Mouse (Mus musculus) heart, embryonic 16.5 days (tissue): ENCODE measurements around the gene Ip6k2. TPM values are rescaled to one million over a fixed set of nuclear protein-coding genes. Genes with fewer than 3 reads are reported as not detected.

Source experiments
- microRNA-seq: library from miRNA; unstranded; fragments of <30 nt; microRNA quantifications from one replicate; pipeline ENCODE4, GENCODE M21; 2017
- polyA plus RNA-seq: library from polyadenylated mRNA; unstranded; fragments of >200 nt; fragmentation: Nextera tagmentation; extraction: Ambion mirVana; gene quantifications from 2 replicates; pipeline ENCODE4 v1.2.1, GENCODE M21; 2015

The Ip6k2 gene
- polyA plus RNA-seq, 1 experiment from 2014 or later = 27.2 TPM

Small RNA genes within 50 kb of the gene (microRNA-seq; reads per million reads assigned to microRNA genes)
- gene Gm23156 = not detected

Other genes starting within 250 kb of the Ip6k2 start
- gene Impdh2, start 223.5 kb upstream of the Ip6k2 start, polyA plus RNA-seq = 91.7 and 91.8 TPM in 2 replicates
- 63.7 and 65.9 TPM in 2 replicates for gene Ndufaf3, start 216.4 kb upstream of the Ip6k2 start, polyA plus RNA-seq
- gene Dalrd3, start 213.9 kb upstream of the Ip6k2 start, polyA plus RNA-seq = 83.3 and 83.6 TPM in 2 replicates
- gene Wdr6, start 205.1 kb upstream of the Ip6k2 start, polyA plus RNA-seq = 48.3 and 61.0 TPM in 2 replicates
- 20.1 and 22.0 TPM in 2 replicates for gene P4htm, start 186.1 kb upstream of the Ip6k2 start, polyA plus RNA-seq
- 45.6 and 46.9 TPM in 2 replicates for gene Arih2, start 134.4 kb upstream of the Ip6k2 start, polyA plus RNA-seq
- gene Slc25a20, start 121.7 kb upstream of the Ip6k2 start, polyA plus RNA-seq = 88.0 and 91.4 TPM in 2 replicates
- 21.3 and 25.5 TPM in 2 replicates for gene Prkar2a, start 94.5 kb upstream of the Ip6k2 start, polyA plus RNA-seq
- gene Nckipsd, start 24.6 kb downstream of the Ip6k2 start, polyA plus RNA-seq = 10.0 and 14.5 TPM in 2 replicates
- gene Celsr3, start 42.5 kb downstream of the Ip6k2 start, polyA plus RNA-seq = 0.05 and 0.13 TPM in 2 replicates
- gene Slc26a6, start 69.5 kb downstream of the Ip6k2 start, polyA plus RNA-seq = 7.6 and 7.8 TPM in 2 replicates
- gene Tmem89, start 130.8 kb downstream of the Ip6k2 start, polyA plus RNA-seq = not detected in 2 replicates
- gene Uqcrc1, start 152.8 kb downstream of the Ip6k2 start, polyA plus RNA-seq = 1,117 and 1,144 TPM in 2 replicates
- 1.3 and 1.5 TPM in 2 replicates for gene Col7a1, start 169.8 kb downstream of the Ip6k2 start, polyA plus RNA-seq
- gene Ucn2, start 202.2 kb downstream of the Ip6k2 start, polyA plus RNA-seq = not detected in 2 replicates
- 3.1 and 4.8 TPM in 2 replicates for gene Pfkfb4, start 208.0 kb downstream of the Ip6k2 start, polyA plus RNA-seq